Mouse (Mus musculus) layer of hippocampus, postnatal 36 days (tissue): ENCODE data around the gene 0610012G03Rik. TPM values are rescaled to one million over a fixed set of nuclear protein-coding genes. Genes with fewer than 3 reads are reported as not detected.

Experiments used
- DNase-seq, 2 experiments: peaks; one replicate each; pipeline ENCODE4 v3.0.0; 2022
- total RNA-seq, 2 experiments: library from RNA; stranded (reverse); gene quantifications; 2 replicates each; pipeline ENCODE4 v1.2.3; 2021

Gene 0610012G03Rik
- total RNA-seq, 2 experiments from 2014 or later: 42.3 to 46.3 TPM

DNA sequence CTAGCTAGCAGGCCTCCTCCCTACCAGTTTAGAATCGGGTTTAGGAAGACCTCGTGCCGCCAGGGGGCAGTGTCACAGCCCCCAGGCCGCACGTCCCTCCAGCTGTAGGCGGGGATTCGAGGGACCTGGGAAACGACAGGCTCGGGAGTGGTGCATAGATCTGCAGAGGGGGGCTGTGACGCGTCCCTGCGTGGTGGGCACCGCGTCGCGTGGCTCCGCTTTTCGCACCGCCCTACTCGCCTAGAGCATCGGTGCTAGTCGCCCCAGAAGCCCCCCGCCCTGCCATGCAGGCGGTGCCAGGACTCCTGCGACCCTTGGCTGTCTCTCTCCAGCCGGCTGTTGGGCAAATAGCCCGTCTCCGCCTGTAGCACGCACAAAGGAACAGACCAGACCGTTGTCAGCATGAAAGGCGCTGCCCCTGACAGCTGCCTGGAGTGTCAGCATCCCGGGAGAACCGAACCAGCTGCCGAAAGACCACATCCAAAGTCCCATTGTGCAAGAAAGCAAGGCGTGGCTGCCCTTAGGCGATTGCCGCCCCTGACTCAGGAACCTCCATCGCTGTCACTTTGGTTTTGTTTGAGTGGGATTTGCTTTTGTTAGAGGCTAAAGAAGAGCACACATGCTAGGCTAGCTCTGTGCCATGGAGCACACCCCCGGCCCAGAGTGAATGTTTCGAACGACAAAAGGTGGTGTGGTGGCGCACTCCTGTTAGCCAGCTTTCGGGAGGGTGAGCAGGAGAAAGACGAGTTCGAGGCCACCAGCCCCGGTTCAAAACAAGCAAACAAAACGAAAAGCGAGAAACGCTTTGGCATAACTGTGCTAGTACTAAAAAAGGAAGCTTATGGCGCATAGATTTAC is 15.2 kb downstream of the 0610012G03Rik start:
- DNase-seq: peak; percentile 88 to 92

DNA sequence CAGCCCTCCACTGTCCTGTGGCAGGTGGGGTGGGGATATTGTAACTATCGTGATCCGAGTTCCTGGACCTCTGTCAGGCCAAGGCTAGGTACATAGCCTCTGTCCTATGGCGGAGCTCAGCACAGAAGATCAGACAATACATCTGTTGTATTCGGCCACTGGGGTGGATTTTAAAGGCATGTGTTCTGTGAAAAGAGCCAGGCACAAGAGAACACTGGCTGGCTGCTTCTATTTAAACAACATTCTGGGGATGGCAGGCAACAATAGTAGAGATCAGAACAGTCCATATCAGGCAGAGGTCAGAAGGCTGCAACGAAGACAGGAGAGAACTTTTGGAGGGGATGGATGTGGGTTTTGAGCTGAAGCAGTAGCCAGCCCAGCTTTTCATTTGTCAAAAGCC is 16.0 kb downstream of the 0610012G03Rik start:
- no peak for DNase-seq

DNA sequence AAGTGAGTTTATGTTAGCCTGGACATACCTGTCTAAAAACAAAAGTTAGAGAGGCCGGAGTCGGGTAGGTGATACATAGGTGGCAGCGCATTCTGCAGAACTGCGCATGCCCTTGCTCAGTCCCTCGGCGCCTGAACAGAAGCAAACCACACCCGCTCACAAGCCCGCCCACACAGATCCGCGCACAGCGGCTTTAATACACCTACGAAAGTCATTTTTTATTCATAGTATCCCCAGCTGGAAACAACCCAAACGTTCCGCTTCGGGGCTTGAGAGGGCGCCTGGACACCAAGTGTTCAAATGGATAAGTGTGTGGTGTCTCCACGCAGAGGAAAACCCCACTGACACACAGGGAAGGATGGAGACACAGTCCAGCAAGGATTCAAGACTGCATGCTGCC is 17.0 kb downstream of the 0610012G03Rik start:
- DNase-seq: no peak

DNA sequence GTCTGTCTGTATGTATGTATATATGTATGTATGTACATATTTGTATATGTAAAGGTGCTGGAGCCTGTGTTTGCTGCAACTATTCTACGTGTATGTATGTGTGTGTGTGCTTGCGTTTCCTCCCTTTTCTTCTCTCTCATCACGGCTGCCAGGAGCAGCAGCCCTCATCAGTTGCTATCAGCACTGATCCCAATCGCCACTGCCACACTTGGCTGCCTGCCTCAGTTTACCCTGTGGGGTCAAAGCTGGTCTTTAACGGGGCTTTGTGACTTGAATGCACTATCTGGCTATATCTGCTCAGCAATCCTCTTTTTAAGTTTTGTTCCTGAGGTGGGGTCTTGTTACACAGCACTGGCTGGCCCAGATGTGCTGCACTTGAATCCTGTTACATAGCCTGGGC is 20.9 kb downstream of the 0610012G03Rik start:
- no peak for DNase-seq

DNA sequence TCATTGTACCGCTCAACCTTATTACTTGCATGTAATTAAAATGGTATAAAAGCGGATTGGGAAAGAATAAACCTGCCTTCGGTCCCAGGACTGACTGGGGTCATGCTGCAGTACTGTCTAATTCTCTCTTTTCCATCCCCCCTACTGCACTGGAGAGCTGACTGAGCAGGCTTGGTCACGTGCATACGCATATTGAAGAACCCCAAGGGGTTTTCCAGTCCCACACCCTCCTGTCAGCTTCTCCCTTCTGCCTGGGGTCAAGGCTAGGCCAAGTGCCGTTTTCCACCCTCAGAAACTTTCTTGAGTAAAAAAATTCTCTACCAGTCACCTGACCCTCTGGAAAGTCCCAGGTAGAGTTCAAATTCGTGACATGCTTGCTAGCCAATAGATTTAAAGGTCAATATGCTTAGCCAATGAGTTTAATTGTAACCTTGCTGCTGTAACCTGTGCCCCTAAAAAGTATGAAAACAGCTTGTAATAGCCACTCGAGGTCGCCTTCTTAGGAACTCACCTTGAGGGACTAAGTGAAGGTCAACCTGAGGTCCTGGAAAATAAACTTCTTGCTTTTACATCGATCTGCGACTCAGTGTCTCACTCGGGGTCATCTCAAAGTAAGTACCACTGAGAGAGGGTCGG is 21.6 kb downstream of the 0610012G03Rik start:
- no peak for DNase-seq

DNA sequence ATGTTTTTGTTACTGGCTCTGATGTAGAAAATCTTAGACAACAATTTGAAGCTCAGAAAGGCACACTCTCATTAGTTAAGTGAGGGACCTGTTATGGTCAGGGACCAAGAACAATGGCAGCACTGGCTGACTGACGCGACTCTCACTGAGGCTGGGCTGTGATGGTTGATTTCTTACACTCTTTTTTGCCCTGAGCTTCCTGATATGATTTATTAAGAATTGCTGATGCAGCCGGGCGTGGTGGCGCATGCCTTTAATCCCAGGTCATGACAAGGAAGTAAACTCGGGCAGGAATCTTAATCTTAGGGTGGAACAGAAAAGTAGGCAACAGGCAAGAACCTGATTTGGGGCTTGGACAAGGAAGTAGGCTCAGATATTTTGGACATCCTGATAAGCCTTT is 22.2 kb downstream of the 0610012G03Rik start:
- DNase-seq: no peak

DNA sequence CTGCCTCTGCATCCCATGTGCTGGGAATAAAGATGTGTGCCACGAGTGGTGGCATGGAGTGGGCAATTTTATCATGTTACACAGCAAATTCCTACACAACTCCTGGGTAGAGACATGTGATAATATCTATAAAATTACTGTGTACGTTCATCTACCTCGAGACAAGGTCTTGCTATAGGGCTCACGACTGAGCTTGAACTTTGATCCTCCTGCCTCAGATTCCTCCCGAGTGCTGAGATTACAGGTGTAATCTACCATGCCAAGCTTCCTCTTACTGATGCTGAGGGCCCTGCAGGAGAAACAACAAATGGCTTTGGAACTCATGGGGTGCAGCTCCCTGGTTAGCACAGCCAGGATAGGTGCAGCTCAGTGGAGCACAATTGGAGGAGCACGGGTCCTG is 23.9 kb downstream of the 0610012G03Rik start:
- DNase-seq: no peak

DNA sequence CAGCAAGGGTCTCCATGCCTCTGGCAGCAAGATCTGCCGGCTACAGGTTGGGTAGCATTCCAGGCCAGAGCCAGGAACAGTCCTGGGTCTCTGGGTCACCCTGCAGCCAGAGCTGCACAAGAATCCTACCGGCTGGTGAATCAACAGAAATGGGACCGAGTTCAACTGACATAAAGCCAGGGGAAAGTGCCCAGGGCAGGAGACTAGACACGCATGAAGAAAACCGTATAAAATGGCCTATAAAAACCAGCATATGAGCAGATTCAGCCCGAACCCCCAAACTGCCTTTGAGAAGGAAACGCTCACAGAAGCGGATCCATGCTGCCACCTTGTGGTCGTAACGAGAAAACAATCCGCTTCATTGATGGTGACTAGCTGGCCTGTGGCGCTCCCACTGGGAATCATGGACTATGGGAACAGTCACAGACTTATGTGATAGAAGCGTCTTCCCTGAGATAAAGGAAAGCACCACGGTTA is 30.0 kb downstream of the 0610012G03Rik start:
- DNase-seq: peak; percentile 81 to 82

DNA sequence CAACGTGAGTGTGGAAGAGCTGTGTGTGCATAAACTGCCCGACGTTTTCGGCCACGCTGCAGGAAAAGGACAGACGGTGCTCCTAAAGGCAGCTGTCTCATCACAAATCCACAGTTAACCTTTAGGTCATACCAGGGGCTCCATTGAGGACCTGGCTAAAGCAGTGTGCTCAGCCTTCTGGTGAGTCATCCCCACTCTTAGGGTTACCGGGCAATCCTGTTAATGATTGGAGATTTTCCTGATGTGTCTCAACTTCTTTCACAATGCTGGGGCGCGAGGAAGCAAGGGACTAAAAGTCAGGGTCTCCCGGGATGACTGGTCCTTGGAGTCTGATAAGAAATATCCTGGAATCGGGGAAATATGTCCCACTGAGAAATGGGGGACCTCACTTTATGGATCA is 30.5 kb downstream of the 0610012G03Rik start:
- DNase-seq: no peak

DNA sequence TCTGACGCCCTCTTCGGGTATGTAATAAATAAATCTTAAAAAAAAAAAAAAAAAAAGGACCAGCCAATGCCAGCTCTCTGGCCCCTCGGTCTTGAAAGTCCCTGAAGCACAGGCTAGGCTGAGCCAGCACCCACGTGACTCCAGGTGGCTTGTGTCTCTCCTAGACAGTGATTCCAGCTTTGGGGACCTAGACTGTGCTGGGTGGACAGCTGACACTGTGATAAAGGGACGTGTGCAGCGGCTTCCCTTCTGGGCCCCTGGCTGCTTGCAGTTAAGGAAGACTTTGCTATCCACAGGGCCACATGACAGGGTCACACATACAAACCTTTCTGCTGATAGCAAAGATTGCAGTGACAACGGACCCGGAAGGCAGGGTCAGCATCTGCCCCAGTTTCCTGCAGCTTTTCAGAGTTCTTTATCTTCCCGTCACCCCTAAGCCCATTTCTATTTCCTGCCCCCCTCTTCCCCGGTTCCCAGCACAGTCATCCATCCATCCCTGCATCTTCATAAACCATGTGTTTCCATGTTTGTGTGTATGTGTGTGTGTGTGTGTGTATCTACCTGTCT is 37.9 kb downstream of the 0610012G03Rik start:
- DNase-seq: no peak

DNA sequence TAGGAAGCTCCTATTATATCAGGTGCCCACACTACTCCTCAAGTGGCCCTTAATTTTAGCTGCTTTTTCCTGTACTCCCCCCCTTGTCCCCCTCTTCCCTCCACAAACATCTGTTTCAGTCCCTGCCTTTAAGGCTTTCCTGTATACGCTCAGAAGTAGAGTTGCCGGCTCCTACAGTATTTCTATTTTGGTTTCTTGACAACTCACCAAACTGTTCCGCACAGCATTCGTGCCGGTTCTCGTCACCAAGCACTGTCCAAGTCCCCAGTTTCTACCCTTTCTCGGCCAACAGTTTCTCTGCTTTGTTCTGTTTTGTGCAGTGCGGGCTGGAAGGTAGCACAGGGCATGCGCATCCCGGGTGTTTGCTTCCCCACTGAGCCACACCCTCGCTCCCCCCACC is 39.3 kb downstream of the 0610012G03Rik start:
- no peak for DNase-seq

DNA sequence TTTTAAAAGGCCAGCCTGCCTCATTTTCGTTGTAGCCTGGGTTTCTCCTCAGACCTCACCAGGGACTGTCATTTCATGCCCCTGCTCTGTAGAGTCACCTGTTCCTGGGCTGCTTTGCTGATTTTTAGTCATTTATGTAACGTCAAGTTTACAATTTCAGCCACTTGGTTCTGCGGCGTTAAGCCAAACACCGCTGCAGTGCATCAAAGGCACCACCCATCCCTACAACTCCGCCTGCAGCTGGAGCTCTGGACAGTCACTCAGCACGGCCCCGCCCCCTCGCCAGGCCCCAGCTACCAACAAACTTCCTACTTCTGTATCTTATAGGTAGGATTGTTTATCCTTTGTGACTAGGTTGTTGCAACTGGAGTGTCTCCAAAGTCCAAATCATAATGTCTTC is 41.4 kb downstream of the 0610012G03Rik start:
- DNase-seq: no peak

DNA sequence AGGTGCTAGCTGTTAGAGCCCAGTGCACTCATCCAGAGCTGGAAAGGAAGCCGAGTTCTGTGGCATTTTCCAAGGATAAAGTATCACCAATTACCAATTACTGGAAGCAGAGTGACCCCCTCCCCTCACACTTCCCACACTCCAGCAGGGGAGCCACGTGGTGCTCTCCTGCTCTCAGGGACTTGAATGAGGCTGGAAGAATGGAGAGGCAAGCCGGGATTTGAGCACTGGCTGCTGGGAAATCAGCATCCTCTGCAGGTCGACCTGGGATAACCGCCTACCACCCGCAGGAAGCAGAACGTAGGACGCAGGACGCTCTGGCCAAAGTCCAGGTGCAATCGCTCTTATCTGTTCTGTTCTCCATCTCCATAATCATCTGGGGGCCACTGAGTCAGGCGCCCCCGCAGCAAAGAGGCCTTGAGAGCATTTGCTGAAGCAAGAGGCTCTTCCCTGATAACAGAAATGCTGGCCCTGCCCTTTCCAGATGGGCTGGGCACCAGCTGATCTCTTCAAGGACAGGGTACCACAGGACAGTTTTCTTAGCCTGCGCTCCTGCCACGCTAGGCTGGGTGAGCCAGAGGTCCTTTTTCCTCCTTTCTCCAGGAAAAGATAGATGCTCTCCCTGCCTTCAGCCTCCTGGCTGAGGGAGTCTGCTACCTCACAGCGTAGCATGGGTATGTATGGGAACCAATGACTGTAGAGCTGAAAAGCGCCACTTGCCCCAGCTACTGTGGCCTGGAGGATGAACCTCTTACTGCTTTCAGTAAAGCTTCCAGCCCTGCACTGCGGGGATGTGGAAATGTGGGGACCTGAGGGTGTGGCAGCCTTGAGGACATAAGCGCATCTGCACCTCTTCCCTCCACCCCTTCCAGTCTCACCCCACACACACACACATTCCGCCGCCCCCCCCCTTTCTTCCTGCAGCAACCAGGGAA is 42.1 kb downstream of the 0610012G03Rik start:
- DNase-seq: no peak

DNA sequence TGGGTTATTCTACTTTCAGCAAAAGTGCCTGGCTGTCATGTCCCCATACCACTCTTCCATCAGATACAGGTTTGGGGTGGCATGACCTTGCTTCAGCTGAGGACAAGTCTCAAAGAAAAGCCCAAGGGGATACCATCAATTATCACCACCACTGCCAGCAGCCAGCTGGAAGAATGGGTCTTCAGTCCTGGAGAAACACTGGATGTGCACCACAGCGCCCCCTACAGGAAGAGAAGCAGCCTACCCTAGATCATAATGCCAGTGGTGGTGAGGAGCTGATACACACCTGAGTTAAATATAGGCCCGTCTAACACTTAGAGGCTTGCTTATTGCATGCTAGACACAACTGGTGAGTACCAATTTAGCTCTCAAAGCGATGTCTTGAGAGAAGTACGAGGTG is 43.0 kb downstream of the 0610012G03Rik start:
- no peak for DNase-seq

DNA sequence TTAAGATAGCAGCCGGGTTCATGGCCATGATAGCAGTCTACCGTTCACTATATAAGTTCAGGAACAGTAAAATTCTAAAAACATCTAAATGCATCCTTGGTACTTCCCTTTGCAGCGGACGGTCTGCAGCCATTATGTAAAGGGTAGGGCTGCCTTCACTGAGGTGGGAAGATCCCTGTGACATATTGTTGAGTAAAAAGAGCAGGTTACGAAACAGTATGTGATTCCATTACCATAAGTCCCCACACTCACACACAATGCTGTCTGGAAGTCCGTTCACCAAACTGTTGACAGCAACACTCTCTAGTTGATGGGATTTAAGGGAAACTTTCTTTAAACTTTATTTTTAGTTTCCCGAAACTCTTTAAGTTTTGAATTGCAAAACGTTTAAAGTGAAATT is 45.1 kb downstream of the 0610012G03Rik start:
- no peak for DNase-seq

DNA sequence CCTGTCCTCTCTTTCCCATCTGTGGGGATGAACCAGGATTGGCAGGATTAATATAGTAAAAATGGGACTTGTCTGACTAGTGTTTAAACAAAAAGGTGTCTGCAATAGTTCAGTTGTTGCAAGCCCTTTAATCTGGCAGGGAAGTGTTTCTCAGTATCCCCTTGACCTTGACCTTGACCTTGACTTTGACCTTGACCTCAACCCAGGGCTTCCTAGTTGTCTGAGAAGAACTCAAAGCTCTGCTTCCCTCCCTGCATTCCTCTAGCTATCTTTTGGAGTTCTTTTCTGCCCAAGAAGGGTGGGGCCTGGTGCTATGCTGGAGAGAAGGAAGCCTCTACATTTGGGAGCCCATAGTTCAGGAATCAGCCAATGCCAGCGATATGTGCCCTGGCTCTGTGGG is 46.4 kb downstream of the 0610012G03Rik start:
- no peak for DNase-seq

DNA sequence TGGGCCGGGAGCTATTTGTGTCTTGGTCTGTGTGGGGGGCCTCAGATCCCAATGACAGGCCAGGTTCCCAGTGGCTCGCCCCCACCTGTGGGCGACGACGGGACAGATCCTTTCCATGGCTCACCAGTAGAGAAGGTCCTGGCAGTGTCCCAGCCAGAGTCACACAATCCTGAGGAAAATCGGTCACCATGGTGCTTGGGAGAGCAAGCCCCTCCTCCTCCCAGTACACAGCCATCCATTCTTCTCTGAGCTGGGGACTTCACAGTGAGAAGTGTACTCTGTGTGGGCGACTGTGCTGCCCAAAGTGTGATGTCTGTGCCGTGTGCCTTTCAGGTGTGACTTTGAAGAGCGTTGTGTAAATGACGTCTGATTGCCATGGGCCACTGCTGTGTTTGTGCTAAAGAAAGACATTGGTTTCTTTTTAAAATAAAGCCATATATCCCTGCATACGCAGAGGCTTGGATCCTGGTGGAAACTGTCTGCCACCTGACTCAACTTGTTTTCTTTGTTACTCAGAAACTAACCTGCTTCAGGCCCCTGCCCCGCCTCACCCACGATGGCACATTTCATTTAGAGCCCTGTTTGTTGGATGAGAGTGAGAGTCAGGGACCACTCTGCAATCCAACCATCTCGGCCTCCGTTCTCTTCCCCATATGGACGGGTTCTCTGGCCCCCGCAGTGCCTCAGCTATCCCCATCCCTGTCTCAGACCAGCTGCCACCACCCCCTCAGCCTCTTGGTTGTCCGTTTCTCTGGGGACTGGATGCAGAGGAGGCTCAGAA is 49.6 kb downstream of the 0610012G03Rik start:
- peak; percentile 66 to 69 for DNase-seq
